Mouse (Mus musculus): ENCODE results near the gene Mef2d. TPM values are rescaled to one million over a fixed set of nuclear protein-coding genes. Genes with fewer than 3 reads are reported as not detected.

Mef2d gene
- polyA plus RNA-seq, 2 experiments: 6.4 to 10.3 TPM

- H3K4me1 ChIP-seq (replicated peaks; ENCODE audit: control insufficient read depth in 2 of 2, insufficient read depth in 2 of 2, low read length in 1 of 2): no peaks in the 10 kb centered on the region
- H3K27me3 ChIP-seq (ENCODE audit: control insufficient read depth, insufficient read depth, low read length): no peaks in the 10 kb centered on the region; the same call in 1 of the 2 replicates
- DNase-seq (ENCODE audit: low read depth in 3 of 3, low spot score in 3 of 3): no peak
- WGBS (ENCODE audit: insufficient replicate concordance): 55% methylated on average over 3 of the region's 3 CpGs
- no peak overlapping the region for H3K9ac ChIP-seq (replicated peaks)
- no peak overlapping the region for H3K27ac ChIP-seq
- ATAC-seq (ENCODE audit: insufficient read depth): no peak
- H3K4me2 ChIP-seq (ENCODE audit: low read depth): no peak overlapping the region
- no peaks in the 10 kb centered on the region for H3K9me3 ChIP-seq (ENCODE audit: control insufficient read depth, low read length)
- no peaks in the 10 kb centered on the region for H3K36me3 ChIP-seq (replicated peaks; ENCODE audit: control insufficient read depth, insufficient read depth, low read depth)
- no peak overlapping the region for H3K4me3 ChIP-seq (ENCODE audit: insufficient read depth in 1 of 2, low read depth in 2 of 2, low read length in 2 of 2)
- TF ChIP-seq EP300 (IDR thresholded peaks at IDR 0.05; ENCODE audit: low read depth) (no peak), CTCF (IDR thresholded peaks at IDR 0.05; ENCODE audit: low read depth) (peak; percentile 23; the same call in 1 of the 2 replicates)
These were observed 44.3 kb downstream of the Mef2d start for GRCm38 (mm10) chr3:88186424-88186823.

- Histone ChIP-seq H3K4me1 (replicated peaks; ENCODE audit: control insufficient read depth in 2 of 2, insufficient read depth in 2 of 2, low read length in 1 of 2) (no peaks in the 10 kb centered on the region), H3K4me3 (ENCODE audit: insufficient read depth in 1 of 2, low read depth in 2 of 2, low read length in 2 of 2) (no peak overlapping the region), H3K9me3 (ENCODE audit: control insufficient read depth, low read length) (no peaks in the 10 kb centered on the region), H3K9ac (replicated peaks) (no peak overlapping the region), H3K36me3 (replicated peaks; ENCODE audit: control insufficient read depth, insufficient read depth, low read depth) (no peaks in the 10 kb centered on the region), H3K27me3 (ENCODE audit: control insufficient read depth, insufficient read depth, low read length) (peaks cover 11% of the 10 kb centered on the region), H3K4me2 (ENCODE audit: low read depth) (no peak overlapping the region), H3K27ac (no peak overlapping the region)
- ATAC-seq (ENCODE audit: insufficient read depth) (no peak), DNase-seq (ENCODE audit: low read depth in 3 of 3, low spot score in 3 of 3) (no peak)
- no peak for TF ChIP-seq EP300 (IDR thresholded peaks at IDR 0.05; ENCODE audit: low read depth)
- TF ChIP-seq CTCF (IDR thresholded peaks at IDR 0.05; ENCODE audit: low read depth): peak; percentile 39; the same call in 1 of the 2 replicates
- WGBS (ENCODE audit: insufficient replicate concordance): 6% methylated on average over 3 of the region's 3 CpGs
These were observed 49.0 kb downstream of the Mef2d start for GRCm38 (mm10) chr3:88191146-88191545.

- H3K27me3 ChIP-seq (ENCODE audit: control insufficient read depth, insufficient read depth, low read length): peaks cover 15% of the 10 kb centered on the region
- no peaks in the 10 kb centered on the region for H3K36me3 ChIP-seq (replicated peaks; ENCODE audit: control insufficient read depth, insufficient read depth, low read depth)
- H3K27ac ChIP-seq: no peak overlapping the region
- no peak for TF ChIP-seq EP300 (IDR thresholded peaks at IDR 0.05; ENCODE audit: low read depth)
- peak; percentile 82 for TF ChIP-seq CTCF (IDR thresholded peaks at IDR 0.05; ENCODE audit: low read depth)
- no peaks in the 10 kb centered on the region for H3K9me3 ChIP-seq (ENCODE audit: control insufficient read depth, low read length)
- H3K4me3 ChIP-seq (ENCODE audit: insufficient read depth in 1 of 2, low read depth in 2 of 2, low read length in 2 of 2): no peak overlapping the region
- WGBS (ENCODE audit: insufficient replicate concordance): 25% methylated on average over 9 of the region's 9 CpGs
- ATAC-seq (ENCODE audit: insufficient read depth): no peak
- no peak overlapping the region for H3K9ac ChIP-seq (replicated peaks)
- no peak overlapping the region for H3K4me2 ChIP-seq (ENCODE audit: low read depth)
- no peak for DNase-seq (ENCODE audit: low read depth in 3 of 3, low spot score in 3 of 3)
- H3K4me1 ChIP-seq (replicated peaks; ENCODE audit: control insufficient read depth in 2 of 2, insufficient read depth in 2 of 2, low read length in 1 of 2): no peaks in the 10 kb centered on the region
These were observed 49.8 kb downstream of the Mef2d start for GRCm38 (mm10) chr3:88191820-88192616.

- ATAC-seq (ENCODE audit: insufficient read depth) (no peak), DNase-seq (ENCODE audit: low read depth in 3 of 3, low spot score in 3 of 3) (no peak)
- WGBS (ENCODE audit: insufficient replicate concordance): 12% methylated on average over 10 of the region's 10 CpGs
- no peak for TF ChIP-seq CTCF (IDR thresholded peaks at IDR 0.05; ENCODE audit: low read depth)
- no peak for TF ChIP-seq EP300 (IDR thresholded peaks at IDR 0.05; ENCODE audit: low read depth)
- Histone ChIP-seq H3K36me3 (replicated peaks; ENCODE audit: control insufficient read depth, insufficient read depth, low read depth) (no peaks in the 10 kb centered on the region), H3K9me3 (ENCODE audit: control insufficient read depth, low read length) (no peaks in the 10 kb centered on the region), H3K9ac (replicated peaks) (no peak overlapping the region), H3K4me3 (ENCODE audit: insufficient read depth in 1 of 2, low read depth in 2 of 2, low read length in 2 of 2) (no peak overlapping the region), H3K4me2 (ENCODE audit: low read depth) (no peak overlapping the region), H3K27me3 (ENCODE audit: control insufficient read depth, insufficient read depth, low read length) (peaks cover 67% of the 10 kb centered on the region), H3K4me1 (replicated peaks; ENCODE audit: control insufficient read depth in 2 of 2, insufficient read depth in 2 of 2, low read length in 1 of 2) (no peaks in the 10 kb centered on the region), H3K27ac (no peak overlapping the region)
These were observed 55.8 kb downstream of the Mef2d start for GRCm38 (mm10) chr3:88197741-88198504.

GRCm38 (mm10) chr3:88198505-88199020 is 56.4 kb downstream of the Mef2d start:
- ATAC-seq (ENCODE audit: insufficient read depth): no peak
- TF ChIP-seq CTCF (IDR thresholded peaks at IDR 0.05; ENCODE audit: low read depth): no peak
- TF ChIP-seq EP300 (IDR thresholded peaks at IDR 0.05; ENCODE audit: low read depth): no peak
- Histone ChIP-seq H3K4me1 (replicated peaks; ENCODE audit: control insufficient read depth in 2 of 2, insufficient read depth in 2 of 2, low read length in 1 of 2) (no peaks in the 10 kb centered on the region), H3K4me2 (ENCODE audit: low read depth) (no peak overlapping the region), H3K4me3 (ENCODE audit: insufficient read depth in 1 of 2, low read depth in 2 of 2, low read length in 2 of 2) (no peak overlapping the region), H3K27me3 (ENCODE audit: control insufficient read depth, insufficient read depth, low read length) (peaks cover 68% of the 10 kb centered on the region), H3K36me3 (replicated peaks; ENCODE audit: control insufficient read depth, insufficient read depth, low read depth) (no peaks in the 10 kb centered on the region), H3K9ac (replicated peaks) (no peak overlapping the region), H3K27ac (no peak overlapping the region), H3K9me3 (ENCODE audit: control insufficient read depth, low read length) (no peaks in the 10 kb centered on the region)
- 4% methylated on average over 9 of the region's 9 CpGs for WGBS (ENCODE audit: insufficient replicate concordance)
- DNase-seq (ENCODE audit: low read depth in 3 of 3, low spot score in 3 of 3): no peak

Measured in liver, embryonic 14.5 days (tissue).